Mouse (Mus musculus) R1 (cell line): ENCODE measurements around the gene Prodh2.

Experiments used
- DNase-seq: peaks from one replicate; pipeline ENCODE4 v3.0.0-alpha.2; 2018; ENCODE audit warnings: low read depth, low spot score

Gene Prodh2

DNA sequence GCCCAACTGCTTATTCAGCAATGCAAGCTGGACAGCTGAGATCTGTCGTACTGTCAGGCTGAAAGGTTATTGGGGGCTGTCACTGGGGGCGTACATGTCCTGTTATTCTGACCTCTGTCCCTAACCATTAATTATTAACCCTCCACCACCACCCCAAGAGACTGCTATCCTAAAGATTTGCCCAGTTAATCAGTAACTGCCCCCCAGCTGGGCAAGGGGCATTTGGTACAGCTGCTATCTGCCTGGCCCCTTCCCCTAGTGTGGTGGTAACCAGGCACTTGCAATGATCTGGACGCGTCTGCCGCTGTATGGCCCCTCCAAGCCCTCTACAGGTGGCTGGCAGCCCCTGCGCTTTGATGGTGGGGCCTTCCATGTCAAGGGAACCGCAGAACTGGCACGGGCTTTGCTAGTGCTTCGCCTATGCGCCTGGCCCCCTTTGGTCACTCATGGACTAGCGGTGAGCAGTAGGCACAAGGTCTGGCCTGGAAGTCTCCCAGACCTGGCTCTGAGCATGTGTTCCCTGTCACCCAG, at the start of gene Prodh2:
Prodh2 (plus strand) TSS at position 222 of the 531 bp plus-strand sequence.
- DNase-seq: peak; percentile 41

GRCm38 (mm10) chr7:30443696-30444095, 49.7 kb upstream of the Prodh2 start:
- peak; percentile 93 for DNase-seq

- peak; percentile 91 for DNase-seq
These were observed 49.1 kb upstream of the Prodh2 start for GRCm38 (mm10) chr7:30444154-30444970.

DNA sequence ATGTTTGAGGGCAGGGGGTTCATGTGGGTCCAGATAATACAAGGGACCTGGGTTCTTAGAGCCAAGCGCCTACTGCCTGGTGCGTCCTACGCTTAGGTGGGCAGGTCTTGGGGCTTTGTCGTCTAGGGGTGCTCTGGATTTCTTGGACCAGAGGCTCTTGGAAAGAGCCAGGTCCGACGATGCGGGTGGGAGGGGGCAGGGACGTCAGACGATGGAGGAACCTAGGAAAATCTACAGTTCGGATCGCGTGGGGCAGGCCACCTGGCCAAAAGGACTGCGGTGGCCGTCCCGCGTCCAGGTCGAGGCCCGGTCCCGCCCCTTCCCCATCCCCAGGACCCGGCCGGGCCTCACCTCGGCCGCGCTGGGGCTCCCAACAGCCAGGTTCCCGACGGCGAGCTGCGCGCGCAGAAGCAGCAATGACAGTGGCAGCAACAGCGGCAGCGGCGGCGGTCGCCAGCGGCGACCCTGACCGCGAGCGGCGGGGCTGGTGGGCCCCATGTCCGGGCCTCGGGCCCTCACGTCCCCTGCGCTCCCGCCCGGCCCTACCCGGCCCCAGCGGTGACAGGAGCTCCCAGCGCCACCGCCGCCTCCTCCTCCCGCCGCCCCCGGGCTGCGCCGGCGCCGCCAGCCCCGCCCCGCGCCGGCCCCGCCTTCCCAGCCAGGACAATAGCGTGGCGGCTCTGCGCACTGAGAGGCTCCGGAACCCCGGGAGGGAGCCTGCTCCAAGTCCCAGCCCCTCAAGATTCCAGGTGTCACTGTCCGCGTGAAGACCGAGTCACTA, 48.3 kb upstream of the Prodh2 start, which contains the start of gene Aplp1:
Aplp1 (minus strand) TSS at position 565 of the 781 bp plus-strand sequence.
- peak; percentile 78 for DNase-seq

DNA sequence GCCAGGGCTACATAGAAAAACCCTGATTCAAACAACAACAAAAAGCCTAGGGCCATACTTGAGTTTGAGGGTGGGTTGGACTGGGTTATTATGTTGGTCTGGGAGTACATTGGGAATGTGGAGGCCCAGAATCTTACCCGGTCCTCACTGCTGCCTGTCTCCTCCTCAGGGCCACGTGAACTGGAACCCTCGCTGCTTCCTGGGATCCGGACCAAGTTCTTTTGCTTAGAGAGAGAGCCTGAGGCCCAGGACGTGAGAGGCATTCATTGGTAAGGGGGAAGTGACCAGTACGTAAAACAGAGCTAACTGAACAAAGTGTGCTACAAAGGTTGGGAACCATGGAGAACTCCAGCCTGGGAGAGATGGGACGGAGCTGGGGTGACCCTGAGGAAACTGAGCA, 43.2 kb upstream of the Prodh2 start:
- no peak for DNase-seq

DNA sequence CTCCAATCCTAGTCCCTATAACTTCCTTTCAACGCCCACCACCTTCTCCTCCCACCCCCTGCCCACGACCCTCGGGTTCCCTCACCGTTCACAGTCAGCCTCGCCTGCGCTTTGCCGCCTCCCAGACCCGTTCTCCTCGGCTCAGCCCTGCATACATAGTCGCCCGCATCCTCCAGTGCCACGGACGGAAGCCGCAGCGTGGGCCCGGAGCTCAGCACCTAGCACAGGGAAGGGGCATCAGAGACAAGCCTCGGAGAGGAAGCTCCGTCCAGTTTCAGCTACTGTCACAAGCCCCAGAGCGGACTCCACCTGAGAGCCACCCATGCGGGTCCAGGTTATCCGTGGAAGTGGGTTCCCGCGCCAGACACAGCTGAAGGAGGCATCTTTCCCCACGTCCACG, 40.1 kb upstream of the Prodh2 start:
- no peak for DNase-seq

DNA sequence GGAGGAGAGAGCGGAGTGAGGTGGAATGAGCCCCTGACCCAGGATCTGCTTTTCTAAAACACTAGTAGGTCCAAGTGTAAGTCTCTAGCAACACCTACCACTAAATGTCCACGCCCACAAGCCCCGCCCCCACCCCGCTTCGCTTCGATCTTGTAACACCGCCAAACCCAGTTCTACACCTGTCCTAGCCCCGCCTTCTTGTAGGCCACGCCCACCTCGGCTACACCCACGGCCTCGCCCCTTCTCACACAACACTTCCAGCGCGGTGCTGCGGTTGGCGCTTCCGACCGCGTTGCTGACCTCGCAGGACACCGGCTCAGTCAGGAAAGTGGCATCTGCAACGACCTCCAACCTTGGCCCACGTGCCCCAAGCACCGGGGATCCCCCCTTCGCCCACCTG, 39.7 kb upstream of the Prodh2 start:
- peak; percentile 95 for DNase-seq

DNA sequence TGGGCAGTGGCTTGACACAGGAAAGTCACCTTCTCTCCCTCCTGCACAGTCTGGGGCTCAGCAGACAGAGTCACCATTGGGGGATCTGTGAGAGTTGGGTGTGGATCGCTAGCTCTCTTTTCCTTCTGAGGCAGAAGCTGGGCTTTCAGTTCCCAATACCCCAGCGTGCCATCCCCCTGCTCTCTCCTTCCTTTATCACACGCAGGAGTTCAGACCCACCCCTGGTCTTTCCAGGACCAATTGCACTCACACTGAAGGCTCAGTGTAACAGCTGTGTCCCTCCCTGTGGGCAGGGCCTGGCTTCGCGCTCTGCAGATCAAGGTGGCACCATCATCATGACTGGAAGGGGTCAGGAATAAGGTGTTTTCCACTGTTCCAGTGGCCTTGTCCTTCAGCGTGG, 39.2 kb upstream of the Prodh2 start:
- peak; percentile 48 for DNase-seq

DNA sequence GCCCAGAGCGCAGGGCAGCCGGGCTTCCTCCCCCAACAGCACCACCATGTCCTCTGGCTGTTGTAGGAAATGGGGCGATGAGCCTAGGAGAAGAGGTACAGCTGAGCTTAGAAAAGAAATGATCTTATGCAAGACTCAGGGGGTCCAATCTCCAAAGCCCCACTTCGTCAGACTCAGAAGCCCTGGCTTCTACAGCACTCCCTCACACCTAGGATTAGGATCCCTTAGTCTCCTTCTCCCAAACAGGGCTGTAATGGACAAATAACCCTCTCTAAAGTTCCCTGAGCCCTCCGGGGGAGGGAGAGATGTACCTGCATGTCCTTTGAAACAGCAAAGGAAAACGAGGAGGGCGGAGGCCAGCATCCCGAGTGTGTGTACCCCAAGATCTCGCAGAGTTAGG, 36.9 kb upstream of the Prodh2 start:
- DNase-seq: no peak

DNA sequence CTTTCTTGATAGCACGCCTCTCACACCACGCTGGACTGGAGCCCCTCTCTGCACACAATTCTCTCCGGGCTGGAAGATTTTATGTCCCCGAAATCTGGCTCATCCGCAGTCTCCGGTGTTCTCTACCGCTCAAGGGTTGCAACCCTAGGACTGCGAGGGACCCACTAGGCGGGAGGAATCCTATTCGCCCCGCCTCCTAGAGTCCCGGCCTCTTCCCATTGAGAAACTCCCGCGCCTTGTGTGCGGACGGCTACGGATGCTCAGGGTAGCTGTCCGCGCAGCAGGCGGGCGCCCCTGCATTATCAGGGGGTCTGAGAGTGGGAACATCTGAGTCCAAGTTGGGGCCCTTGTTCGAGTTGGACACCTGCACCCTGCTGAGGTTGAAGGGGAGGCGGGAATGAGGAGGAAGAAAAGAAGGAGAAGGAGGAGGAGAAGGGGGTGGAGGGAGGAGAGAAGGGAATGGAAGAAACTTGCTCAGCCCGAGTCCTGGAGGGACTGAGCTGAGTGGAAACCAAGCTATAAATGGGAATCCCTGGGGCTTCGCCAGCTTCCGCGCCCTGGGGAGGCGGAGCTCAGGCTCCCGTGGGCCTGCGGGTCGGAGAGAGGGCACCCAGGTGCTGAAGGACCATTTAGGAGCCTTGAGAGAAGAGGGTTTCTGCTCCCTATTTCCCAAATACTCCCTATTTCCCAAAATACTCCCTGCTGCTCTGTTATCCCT, 36.4 kb upstream of the Prodh2 start:
- DNase-seq: peak; percentile 73

GRCm38 (mm10) chr7:30457629-30458330, 35.6 kb upstream of the Prodh2 start, which contains the start of the genes Kirrel2 and Nphs1:
Kirrel2 (minus strand) TSS chr7:30457690.
Nphs1 (plus strand) TSS chr7:30458315.
- peak; percentile 57 for DNase-seq

DNA sequence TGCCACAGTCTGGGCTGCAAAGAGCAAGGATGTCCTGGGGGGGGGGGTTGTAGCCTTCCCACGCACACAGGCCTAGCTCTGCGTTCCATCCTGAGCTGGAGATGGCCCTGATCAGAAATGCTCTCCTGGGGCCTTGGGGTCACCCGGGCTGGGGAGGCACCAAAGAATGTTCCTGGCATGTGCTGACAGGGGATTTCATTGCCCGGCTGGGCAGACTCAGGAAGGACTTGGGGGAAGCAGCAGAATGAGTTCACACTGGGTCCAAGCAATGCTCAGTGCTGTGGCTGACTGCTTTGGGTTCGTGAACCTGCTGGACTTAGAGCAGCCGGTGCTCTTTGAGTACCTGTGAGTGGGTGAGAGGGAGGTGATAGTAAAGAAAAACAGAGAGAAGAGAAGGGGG, 33.9 kb upstream of the Prodh2 start:
- no peak for DNase-seq

DNA sequence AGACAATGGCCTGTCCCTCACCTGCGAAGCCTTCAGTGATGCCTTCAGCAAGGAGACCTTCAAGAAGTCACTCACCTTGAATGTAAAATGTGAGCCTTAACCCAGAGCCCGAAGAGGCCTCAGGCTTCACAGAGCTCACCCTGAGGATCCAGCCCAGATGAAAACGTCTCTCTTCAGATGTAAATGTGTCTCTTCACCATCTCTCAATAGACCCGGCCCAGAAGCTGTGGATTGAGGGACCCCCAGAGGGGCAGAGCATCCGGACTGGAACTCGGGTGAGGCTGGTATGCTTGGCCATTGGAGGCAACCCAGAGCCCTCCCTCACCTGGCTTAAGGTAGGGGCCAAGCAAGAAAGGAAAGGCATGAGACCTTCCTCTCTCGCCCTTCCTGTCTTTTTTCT, 29.9 kb upstream of the Prodh2 start:
- peak; percentile 92 for DNase-seq

- peak; percentile 81 for DNase-seq
These were observed 29.4 kb upstream of the Prodh2 start for GRCm38 (mm10) chr7:30463996-30464395.

DNA sequence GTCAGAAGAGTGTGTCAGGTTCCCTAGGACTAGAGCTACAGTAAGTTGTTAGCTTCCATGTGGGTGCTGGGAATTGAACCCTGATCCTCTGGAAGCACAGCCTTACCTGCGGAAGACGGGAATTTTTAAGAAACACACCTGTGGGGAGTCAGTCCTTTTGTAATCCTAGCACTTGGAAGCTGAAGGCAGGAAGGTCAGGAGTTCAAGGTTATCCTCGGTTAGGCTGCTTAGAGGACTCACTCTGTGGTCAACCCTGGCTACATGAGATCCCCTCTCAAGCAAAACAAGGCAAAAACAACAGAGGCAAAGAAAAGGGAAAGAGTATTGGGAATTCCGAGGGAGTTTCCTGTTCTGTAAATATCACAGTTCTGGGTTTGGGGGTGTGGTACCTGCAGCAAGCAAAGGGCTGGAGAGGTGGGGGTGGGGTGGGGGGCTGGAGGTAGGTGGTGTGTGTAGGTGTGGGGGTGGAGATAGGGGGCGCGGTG, 28.6 kb upstream of the Prodh2 start:
- DNase-seq: peak; percentile 97

DNA sequence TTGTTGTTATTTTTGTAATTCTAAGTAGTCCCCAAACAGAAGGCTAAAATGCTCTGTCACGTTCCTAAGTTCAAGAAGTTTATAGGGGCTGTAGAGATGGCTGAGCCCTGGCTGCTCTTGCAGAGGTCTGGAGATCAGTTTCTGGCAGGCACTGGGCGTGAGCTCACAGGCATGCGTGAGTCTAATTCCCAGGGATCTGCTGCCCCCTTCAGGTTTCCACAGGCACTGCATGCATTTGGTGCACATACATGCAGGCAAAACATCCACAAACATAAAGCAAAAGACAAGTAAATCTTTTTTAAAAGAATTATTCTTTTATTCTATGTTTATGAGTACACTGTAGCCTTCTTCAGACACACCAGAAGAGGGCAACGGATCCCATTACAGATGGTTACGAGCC, 21.0 kb upstream of the Prodh2 start:
- peak; percentile 84 for DNase-seq

DNA sequence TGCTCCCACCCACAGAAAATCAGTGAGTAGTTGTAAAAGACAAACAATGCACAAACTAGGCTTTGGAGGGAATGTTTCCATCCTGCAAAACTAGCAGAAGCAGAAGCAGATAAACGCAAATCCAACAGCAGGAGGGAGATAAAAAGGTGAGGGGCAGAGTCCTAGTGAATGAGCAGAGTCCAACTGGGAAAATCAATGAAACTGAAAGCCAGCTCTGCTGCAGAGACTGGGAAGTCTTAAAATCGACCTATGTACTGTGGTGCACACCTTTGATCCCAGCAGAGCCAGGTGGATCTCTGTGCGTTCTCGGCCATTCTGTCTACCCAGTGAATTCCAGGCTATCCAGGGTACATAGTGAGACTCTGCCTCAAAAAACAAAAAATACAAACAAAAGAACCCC, 18.4 kb upstream of the Prodh2 start:
- no peak for DNase-seq

DNA sequence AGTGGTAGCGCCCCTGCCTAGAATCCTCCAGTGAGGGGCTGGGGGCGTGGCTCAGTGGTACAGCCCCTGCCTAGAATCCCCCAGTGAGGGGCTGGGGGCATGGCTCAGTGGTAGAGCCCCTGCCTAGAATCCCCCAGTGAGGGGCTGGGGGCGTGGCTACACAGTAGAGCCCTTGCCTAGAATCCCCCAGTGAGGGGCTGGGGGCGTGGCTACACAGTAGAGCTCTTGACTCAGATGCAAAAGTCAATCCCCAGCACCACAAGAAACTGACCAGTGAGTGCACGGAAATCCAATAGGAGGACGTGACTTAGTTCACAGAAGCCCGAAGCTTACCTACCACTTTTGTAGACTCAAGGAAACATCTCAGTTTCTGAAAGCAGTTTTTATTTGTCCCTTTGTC, 17.3 kb upstream of the Prodh2 start:
- peak; percentile 69 for DNase-seq

- peak; percentile 48 for DNase-seq
These were observed 15.7 kb upstream of the Prodh2 start for GRCm38 (mm10) chr7:30477415-30478381.

GRCm38 (mm10) chr7:30484250-30484649, 9.2 kb upstream of the Prodh2 start:
- peak; percentile 52 for DNase-seq
